Mouse (Mus musculus) gastrocnemius, adult 18-20 months (tissue): ENCODE data around the gene Pbld1. TPM values are rescaled to one million over a fixed set of nuclear protein-coding genes. Genes with fewer than 3 reads are reported as not detected.
"Not testable (repeated sequence)": the region's sequence is repeated elsewhere in the genome, so short reads cannot be mapped to it uniquely, and the experiment has no call there.

Experiments
- DNase-seq: peaks from one replicate; pipeline ENCODE4 v3.0.0; 2021; ENCODE audit warnings: low spot score
- total RNA-seq, 2 experiments: library from RNA; stranded (reverse); gene quantifications; 2 replicates each; pipeline ENCODE4 v1.2.3; 2021

Gene Pbld1
- total RNA-seq, 2 experiments from 2014 or later = 0.73 to 1.1 TPM

GRCm38 (mm10) chr10:63039867-63040628, 19.9 kb upstream of the Pbld1 start:
- DNase-seq = no peak

GRCm38 (mm10) chr10:63043154-63043553, 16.8 kb upstream of the Pbld1 start:
- no peak for DNase-seq

GRCm38 (mm10) chr10:63047751-63048150, 12.2 kb upstream of the Pbld1 start:
- DNase-seq = no peak

- DNase-seq = no peak
These were observed 10.9 kb upstream of the Pbld1 start for GRCm38 (mm10) chr10:63049106-63049505.

- DNase-seq = no peak
These were observed 8.7 kb upstream of the Pbld1 start for GRCm38 (mm10) chr10:63051267-63051666.

GRCm38 (mm10) chr10:63052011-63052410, 8.0 kb upstream of the Pbld1 start:
- DNase-seq = no peak

GRCm38 (mm10) chr10:63053007-63053406, 7.0 kb upstream of the Pbld1 start:
- no peak for DNase-seq

GRCm38 (mm10) chr10:63054071-63054470, 5.9 kb upstream of the Pbld1 start:
- DNase-seq = not testable (repeated sequence)

- no peak for DNase-seq
These were observed 5.4 kb upstream of the Pbld1 start for GRCm38 (mm10) chr10:63054586-63054985.

GRCm38 (mm10) chr10:63056966-63057750, 2.8 kb upstream of the Pbld1 start:
- DNase-seq = peak; percentile 14

GRCm38 (mm10) chr10:63060406-63060805, 444 bp downstream of the Pbld1 start:
- DNase-seq = no peak

GRCm38 (mm10) chr10:63061266-63061665, 1.3 kb downstream of the Pbld1 start:
- DNase-seq = no peak

- DNase-seq = no peak
These were observed 2.7 kb downstream of the Pbld1 start for GRCm38 (mm10) chr10:63062696-63063095.

GRCm38 (mm10) chr10:63063365-63063764, 3.4 kb downstream of the Pbld1 start:
- no peak for DNase-seq

GRCm38 (mm10) chr10:63064516-63064915, 4.6 kb downstream of the Pbld1 start:
- no peak for DNase-seq

GRCm38 (mm10) chr10:63065561-63065960, 5.6 kb downstream of the Pbld1 start:
- no peak for DNase-seq

- DNase-seq = peak; percentile 79
These were observed 6.0 kb downstream of the Pbld1 start for GRCm38 (mm10) chr10:63065988-63066387.

- DNase-seq = no peak
These were observed 26.3 kb downstream of the Pbld1 start for GRCm38 (mm10) chr10:63086304-63086703.

GRCm38 (mm10) chr10:63089103-63089757, 29.3 kb downstream of the Pbld1 start:
- DNase-seq = no peak

- DNase-seq = no peak
These were observed 30.0 kb downstream of the Pbld1 start for GRCm38 (mm10) chr10:63089758-63090571.

- DNase-seq = no peak
These were observed 32.0 kb downstream of the Pbld1 start for GRCm38 (mm10) chr10:63091915-63092314.
